Mouse (Mus musculus) G1E (cell line): ENCODE measurements around the gene Sbno2.

Experiments
- GATA1 ChIP-seq: IDR thresholded peaks from 2 replicates; pipeline ENCODE4 v1.6.1; 2012; ENCODE audit warnings: borderline replicate concordance, low read length, inconsistent platforms, mixed read lengths
- TAL1 ChIP-seq: conservative IDR thresholded peaks from 2 replicates; pipeline ENCODE4 v1.6.1; 2012; ENCODE audit warnings: low read depth, low read length, inconsistent platforms, mixed read lengths

- TF ChIP-seq TAL1 (no peak), GATA1 (no peak)
These were observed 49.0 kb upstream of the Sbno2 start for GRCm38 (mm10) chr10:80154384-80154783.
